Mouse (Mus musculus) liver, adult 2 months (tissue): ENCODE results near the gene Map7d1.

Experiments used
- CTCF ChIP-seq: fragments of 200-500 bp; IDR thresholded peaks from 2 replicates; pipeline ENCODE4 v1.5.1; 2011; ENCODE audit warnings: low read depth, low read length, control low read depth
- POLR2A ChIP-seq: fragments of 200-500 bp; IDR thresholded peaks from 2 replicates; pipeline ENCODE4 v1.6.1; 2011; ENCODE audit warnings: low read length, control low read depth; ENCODE audit not compliant: insufficient read depth; ENCODE audit errors: extremely low read depth

GRCm38 (mm10) chr4:126252411-126253237 is 3.5 kb downstream of the Map7d1 start:
- TF ChIP-seq CTCF, result no peak
- TF ChIP-seq POLR2A, result no peak
